Mouse (Mus musculus): ENCODE data around the gene Eif4g3.

DNA sequence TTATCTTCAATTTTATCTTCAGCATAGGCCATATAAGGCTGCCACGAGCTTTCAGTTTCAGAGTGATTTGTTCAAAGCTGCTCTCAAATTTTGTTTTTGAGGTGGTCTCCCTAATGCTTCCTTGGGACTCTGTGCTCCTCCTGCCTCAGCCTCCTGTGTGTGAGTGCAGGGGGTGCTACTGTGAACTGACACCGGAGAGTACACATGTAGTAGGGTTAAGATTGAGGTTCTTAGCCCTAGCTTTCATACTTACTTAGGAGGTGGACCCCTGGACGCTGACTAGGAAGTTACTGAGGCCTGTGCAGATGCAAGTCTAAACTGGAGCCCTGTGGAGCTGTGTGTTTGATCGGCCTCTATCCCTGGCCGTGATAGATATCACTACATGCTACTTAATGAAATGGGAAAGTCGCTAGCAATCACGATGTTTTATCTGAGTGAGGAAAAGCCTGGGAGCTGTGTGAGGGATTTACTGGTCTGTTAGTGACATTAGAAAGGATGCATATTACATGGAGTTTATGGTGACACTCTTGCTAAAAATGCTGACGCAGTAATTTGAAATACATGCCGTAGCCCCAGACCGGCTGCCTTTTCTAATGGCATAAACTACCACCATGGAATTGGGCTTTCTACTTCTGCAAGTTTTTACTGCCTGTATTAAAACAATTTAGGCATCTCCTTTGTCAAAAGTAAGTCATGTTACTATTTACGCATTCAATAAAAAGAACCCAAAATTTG, 225.3 kb downstream of the Eif4g3 start:
- TF ChIP-seq CTCF (IDR thresholded peaks at IDR 0.05; ENCODE audit: low read depth) (no peak), EP300 (IDR thresholded peaks at IDR 0.05; ENCODE audit: low read depth) (no peak)
